Mouse (Mus musculus): ENCODE results near the gene Tspyl3. TPM values are rescaled to one million over a fixed set of nuclear protein-coding genes. Genes with fewer than 3 reads are reported as not detected.
"Not testable (repeated sequence)": the region's sequence is repeated elsewhere in the genome, so short reads cannot be mapped to it uniquely, and the experiment has no call there.

The Tspyl3 gene
- 4.0 and 4.3 TPM in 2 replicates for total RNA-seq (2012; rRNA removed)
- polyA plus RNA-seq (2012; ENCODE audit: insufficient read depth in 1 of 2, insufficient read length in 2 of 2, low read depth in 1 of 2, low replicate concordance in 2 of 2, missing spikeins in 1 of 2): 10 to 100 TPM in 1 of 2 experiments, 1 to 10 TPM in 1; 9.8 to 47.3 TPM

- Histone ChIP-seq H3K9me3 (replicated peaks; ENCODE audit: insufficient read depth, low read length) (no peaks in the 10 kb centered on the region), H3K27ac (ENCODE audit: control insufficient read depth, low read depth, low read length) (peak within 1 kb of the TSS; percentile 77), H3K79me2 (ENCODE audit: control insufficient read depth, insufficient read depth, low read length, poor library complexity) (peaks cover 5% of the 10 kb centered on the region), H3K36me3 (ENCODE audit: control insufficient read depth in 1 of 2, insufficient read depth in 2 of 2, low read length in 2 of 2) (peaks cover 0 to 42% of the 10 kb centered on the region in 2 experiments; a peak in 2 of 4 replicates), H3K27me3 (ENCODE audit: control insufficient read depth in 1 of 2, insufficient read depth in 2 of 2, low read length in 2 of 2) (no peaks in the 10 kb centered on the region), H3K4me3 (ENCODE audit: control insufficient read depth in 1 of 2, insufficient read depth in 1 of 2, low read depth in 2 of 2, low read length in 2 of 2) (peak within 1 kb of the TSS; percentile 80 to 90), H3K4me1 (ENCODE audit: control insufficient read depth in 1 of 2, insufficient read depth in 2 of 2, low read length in 2 of 2) (peaks cover 23 to 61% of the 10 kb centered on the region in 2 experiments), H3K9ac (ENCODE audit: control insufficient read depth, low read depth, low read length, poor library complexity, severe bottlenecking) (peak within 1 kb of the TSS; percentile 84)
- peak; percentile 73 for DNase-seq (ENCODE audit: low read depth, low spot score)
- TF ChIP-seq POLR2AphosphoS2 (IDR thresholded peaks at IDR 0.05; ENCODE audit: low read length) (no peak), NELFE (IDR thresholded peaks at IDR 0.05; ENCODE audit: low read depth, low read length) (peak; percentile 38), ZNF384 (IDR thresholded peaks at IDR 0.05; ENCODE audit: low read depth, low read length) (peak; percentile 46; the same call in 1 of the 2 replicates), POLR2A (IDR thresholded peaks at IDR 0.05; ENCODE audit: control insufficient read depth in 1 of 2, insufficient read depth in 1 of 2, low read depth in 1 of 2, low read length in 2 of 2, poor library complexity in 1 of 2) (peak; percentile 38 to 52; a peak in 3 of 4 replicates), UBTF (IDR thresholded peaks at IDR 0.05; ENCODE audit: borderline replicate concordance, insufficient read depth, low read depth, low read length) (no peak), HCFC1 (IDR thresholded peaks at IDR 0.05; ENCODE audit: low read depth, low read length) (peak; percentile 67), EP300 (IDR thresholded peaks at IDR 0.05; ENCODE audit: low read depth in 1 of 2, low read length in 2 of 2) (0 out of 4 replicates have a peak, but pooled peaks of 1 of the 2 experiments have one; percentile 2), ZC3H11A (IDR thresholded peaks at IDR 0.05; ENCODE audit: low read depth, low read length) (no peak)
These were observed at the start of gene Tspyl3 for GRCm38 (mm10) chr2:153224946-153225594. Gene Tspyl3, minus strand, starts transcription at chr2:153225441.

- peaks cover 0 to 3% of the 10 kb centered on the region in 2 experiments; a peak in 2 of 4 replicates for H3K36me3 ChIP-seq (ENCODE audit: control insufficient read depth in 1 of 2, insufficient read depth in 2 of 2, low read length in 2 of 2)
- peaks cover 0 to 8% of the 10 kb centered on the region in 2 experiments; a peak in 2 of 4 replicates for H3K4me1 ChIP-seq (ENCODE audit: control insufficient read depth in 1 of 2, insufficient read depth in 2 of 2, low read length in 2 of 2)
These were observed 49.6 kb upstream of the Tspyl3 start for GRCm38 (mm10) chr2:153274919-153275247.

GRCm38 (mm10) chr2:153274200-153274918, 49.1 kb upstream of the Tspyl3 start:
- peak; percentile 58 for DNase-seq (ENCODE audit: low read depth, low spot score)
- not testable (repeated sequence) for H3K9me3 ChIP-seq (replicated peaks; ENCODE audit: insufficient read depth, low read length); H3K36me3 ChIP-seq (ENCODE audit: control insufficient read depth in 1 of 2, insufficient read depth in 2 of 2, low read length in 2 of 2); H3K4me1 ChIP-seq (ENCODE audit: control insufficient read depth in 1 of 2, insufficient read depth in 2 of 2, low read length in 2 of 2); H3K4me3 ChIP-seq (ENCODE audit: control insufficient read depth in 1 of 2, insufficient read depth in 1 of 2, low read depth in 2 of 2, low read length in 2 of 2); H3K79me2 ChIP-seq (ENCODE audit: control insufficient read depth, insufficient read depth, low read length, poor library complexity); H3K27me3 ChIP-seq (ENCODE audit: control insufficient read depth in 1 of 2, insufficient read depth in 2 of 2, low read length in 2 of 2); H3K27ac ChIP-seq (ENCODE audit: control insufficient read depth, low read depth, low read length); H3K9ac ChIP-seq (ENCODE audit: control insufficient read depth, low read depth, low read length, poor library complexity, severe bottlenecking)

More at GRCm38 (mm10) chr2:153274919-153275247, 49.6 kb upstream of the Tspyl3 start:
- H3K79me2 ChIP-seq (ENCODE audit: control insufficient read depth, insufficient read depth, low read length, poor library complexity): no peaks in the 10 kb centered on the region
- H3K9ac ChIP-seq (ENCODE audit: control insufficient read depth, low read depth, low read length, poor library complexity, severe bottlenecking): no peak overlapping the region
- no peak overlapping the region for H3K27ac ChIP-seq (ENCODE audit: control insufficient read depth, low read depth, low read length)
- H3K27me3 ChIP-seq (ENCODE audit: control insufficient read depth in 1 of 2, insufficient read depth in 2 of 2, low read length in 2 of 2): no peaks in the 10 kb centered on the region
- no peak for DNase-seq (ENCODE audit: low read depth, low spot score)
- no peaks in the 10 kb centered on the region for H3K9me3 ChIP-seq (replicated peaks; ENCODE audit: insufficient read depth, low read length)
- no peak overlapping the region for H3K4me3 ChIP-seq (ENCODE audit: control insufficient read depth in 1 of 2, insufficient read depth in 1 of 2, low read depth in 2 of 2, low read length in 2 of 2)
- no peak for TF ChIP-seq GABPA (IDR thresholded peaks at IDR 0.05; ENCODE audit: low read depth, low read length)
- no peak for TF ChIP-seq MEF2A (IDR thresholded peaks at IDR 0.05; ENCODE audit: extremely low read depth, insufficient replicate concordance, low read depth, low read length, poor library complexity, severe bottlenecking)
- no peak for TF ChIP-seq TCF12 (IDR thresholded peaks at IDR 0.05; ENCODE audit: low read depth, low read length)
- no peak for TF ChIP-seq RAD21 (IDR thresholded peaks at IDR 0.05; ENCODE audit: low read depth, low read length)
- TF ChIP-seq POLR2A (IDR thresholded peaks at IDR 0.05; ENCODE audit: control insufficient read depth in 1 of 2, insufficient read depth in 1 of 2, low read depth in 1 of 2, low read length in 2 of 2, poor library complexity in 1 of 2): no peak
- no peak for TF ChIP-seq TBP (IDR thresholded peaks at IDR 0.05; ENCODE audit: low read depth, low read length)
- no peak for TF ChIP-seq ZKSCAN1 (IDR thresholded peaks at IDR 0.05; ENCODE audit: low read depth, low read length)
- no peak for TF ChIP-seq MAFK (IDR thresholded peaks at IDR 0.05; ENCODE audit: borderline replicate concordance, low read depth, low read length)
- TF ChIP-seq USF1 (IDR thresholded peaks at IDR 0.05; ENCODE audit: low read depth, low read length): no peak
- no peak for TF ChIP-seq TAL1 (IDR thresholded peaks at IDR 0.05; ENCODE audit: low read length)
- no peak for TF ChIP-seq E2F4 (IDR thresholded peaks at IDR 0.05; ENCODE audit: borderline replicate concordance, low read depth, low read length)
- TF ChIP-seq MYC (IDR thresholded peaks at IDR 0.05; ENCODE audit: low read depth, low read length): no peak
- no peak for TF ChIP-seq RCOR1 (IDR thresholded peaks at IDR 0.05; ENCODE audit: low read depth, low read length)
- no peak for TF ChIP-seq NELFE (IDR thresholded peaks at IDR 0.05; ENCODE audit: low read depth, low read length)
- no peak for TF ChIP-seq MXI1 (IDR thresholded peaks at IDR 0.05; ENCODE audit: low read depth, low read length)
- TF ChIP-seq EP300 (IDR thresholded peaks at IDR 0.05; ENCODE audit: low read depth in 1 of 2, low read length in 2 of 2): no peak
- TF ChIP-seq CHD1 (IDR thresholded peaks at IDR 0.05; ENCODE audit: low read depth, low read length): no peak
- no peak for TF ChIP-seq POLR2AphosphoS5 (IDR thresholded peaks at IDR 0.05; ENCODE audit: borderline replicate concordance, low read depth, low read length)
- no peak for TF ChIP-seq ZC3H11A (IDR thresholded peaks at IDR 0.05; ENCODE audit: low read depth, low read length)
